Mouse (Mus musculus) gastrocnemius, adult 2 months (tissue): Measurements from ENCODE around the gene D930020B18Rik. TPM values are rescaled to one million over a fixed set of nuclear protein-coding genes. Genes with fewer than 3 reads are reported as not detected.

Experiments
- DNase-seq: peaks from one replicate; pipeline ENCODE4 v3.0.0; 2022
- H3K27ac ChIP-seq: fragments of 200-600 bp; 2 replicates; pipeline ENCODE4 v1.8.1; 2022; ENCODE audit warnings: mild to moderate bottlenecking
- H3K4me3 ChIP-seq: fragments of 200-600 bp; 2 replicates; pipeline ENCODE4 v1.8.1; 2022; ENCODE audit warnings: mild to moderate bottlenecking, moderate library complexity
- CTCF ChIP-seq: fragments of 200-600 bp; IDR thresholded peaks from 2 replicates; pipeline ENCODE4 v1.8.1; 2022; ENCODE audit warnings: antibody characterized with exemption, mild to moderate bottlenecking, moderate library complexity
- intact Hi-C: fragments of 180-260 bp; cut with DNase I; formaldehyde crosslinking; loops from one replicate; pipeline ENCODE4 v1.15.1; 2025
- long read RNA-seq, 2 experiments: library from polyadenylated mRNA; stranded (forward); transcript quantifications; one replicate each; pipeline ENCODE4 v2.0.0; 2021
- total RNA-seq, 2 experiments: library from RNA; stranded (reverse); gene quantifications; 2 replicates each; pipeline ENCODE4 v1.2.3; 2021

The D930020B18Rik gene
- total RNA-seq: not detected
- long read RNA-seq, experiment 1: 0 reads
- long read RNA-seq, experiment 2: 0 reads

GRCm38 (mm10) chr10:121641272-121642053 lies at the start of gene D930020B18Rik:
D930020B18Rik (plus strand) TSS chr10:121641588.
- Histone ChIP-seq H3K27ac (no peak within 1 kb of the TSS), H3K4me3 (peak within 1 kb of the TSS; percentile 75)
- peak; percentile 24 for DNase-seq
- TF ChIP-seq CTCF: no peak
- intact Hi-C loops: no loop called here

GRCm38 (mm10) chr10:121596580-121596979 lies 44.8 kb upstream of the D930020B18Rik start:
- Histone ChIP-seq H3K4me3 (no peak overlapping the region), H3K27ac (no peak overlapping the region)
- intact Hi-C loops: no loop called here
- DNase-seq: no peak
- no peak for TF ChIP-seq CTCF

GRCm38 (mm10) chr10:121601272-121601671 lies 40.1 kb upstream of the D930020B18Rik start:
- no peak for TF ChIP-seq CTCF
- H3K27ac ChIP-seq: no peak overlapping the region
- intact Hi-C loops: no loop called here
- no peak overlapping the region for H3K4me3 ChIP-seq
- no peak for DNase-seq

GRCm38 (mm10) chr10:121603556-121603955 lies 37.8 kb upstream of the D930020B18Rik start:
- no peak for DNase-seq
- no peak for TF ChIP-seq CTCF
- H3K27ac ChIP-seq: no peak overlapping the region
- intact Hi-C loops: no loop called here
- H3K4me3 ChIP-seq: no peak overlapping the region

GRCm38 (mm10) chr10:121604632-121605344 lies 36.6 kb upstream of the D930020B18Rik start:
- Histone ChIP-seq H3K4me3 (no peak overlapping the region), H3K27ac (no peak overlapping the region)
- no peak for DNase-seq
- TF ChIP-seq CTCF: no peak
- intact Hi-C loops: no loop called here

GRCm38 (mm10) chr10:121608177-121608576 lies 33.2 kb upstream of the D930020B18Rik start:
- no peak overlapping the region for H3K27ac ChIP-seq
- DNase-seq: no peak
- no peak for TF ChIP-seq CTCF
- H3K4me3 ChIP-seq: no peak overlapping the region
- intact Hi-C loops: no loop called here

- intact Hi-C loops: no loop called here
- no peak overlapping the region for H3K4me3 ChIP-seq
- DNase-seq: no peak
- no peak overlapping the region for H3K27ac ChIP-seq
- TF ChIP-seq CTCF: no peak
These were observed 29.8 kb upstream of the D930020B18Rik start for GRCm38 (mm10) chr10:121611587-121611986.

- Histone ChIP-seq H3K27ac (peak overlapping the region; percentile 70), H3K4me3 (no peak overlapping the region)
- TF ChIP-seq CTCF: no peak
- no peak for DNase-seq
- intact Hi-C loops: no loop called here
These were observed 28.9 kb upstream of the D930020B18Rik start for GRCm38 (mm10) chr10:121612448-121612847.

GRCm38 (mm10) chr10:121613570-121613969 lies 27.8 kb upstream of the D930020B18Rik start:
- Histone ChIP-seq H3K27ac (peak overlapping the region; percentile 70), H3K4me3 (peak overlapping the region; percentile 35; the same call in 1 of the 2 replicates)
- intact Hi-C loops: no loop called here
- TF ChIP-seq CTCF: no peak
- DNase-seq: no peak

- no peak overlapping the region for H3K4me3 ChIP-seq
- no peak overlapping the region for H3K27ac ChIP-seq
- intact Hi-C loops: no loop called here
- TF ChIP-seq CTCF: no peak
- DNase-seq: no peak
These were observed 26.1 kb upstream of the D930020B18Rik start for GRCm38 (mm10) chr10:121615146-121615870.

GRCm38 (mm10) chr10:121615935-121616334 lies 25.5 kb upstream of the D930020B18Rik start:
- intact Hi-C loops: no loop called here
- Histone ChIP-seq H3K27ac (no peak overlapping the region), H3K4me3 (no peak overlapping the region)
- no peak for TF ChIP-seq CTCF
- DNase-seq: no peak

- TF ChIP-seq CTCF: no peak
- DNase-seq: no peak
- intact Hi-C loops: no loop called here
These were observed 19.0 kb upstream of the D930020B18Rik start for GRCm38 (mm10) chr10:121622431-121622830.

GRCm38 (mm10) chr10:121623670-121624069 lies 17.7 kb upstream of the D930020B18Rik start:
- intact Hi-C loops: no loop called here
- Histone ChIP-seq H3K4me3 (no peak overlapping the region), H3K27ac (no peak overlapping the region)
- no peak for DNase-seq
- TF ChIP-seq CTCF: no peak

More at GRCm38 (mm10) chr10:121622431-121622830, 19.0 kb upstream of the D930020B18Rik start:
- no peak overlapping the region for H3K4me3 ChIP-seq
- H3K27ac ChIP-seq: no peak overlapping the region
